Mouse (Mus musculus): ENCODE measurements around the gene H2-Aa. TPM values are rescaled to one million over a fixed set of nuclear protein-coding genes. Genes with fewer than 3 reads are reported as not detected.

The H2-Aa gene
- total RNA-seq, 1 experiment from 2014 or later: 26.2 TPM

DNA sequence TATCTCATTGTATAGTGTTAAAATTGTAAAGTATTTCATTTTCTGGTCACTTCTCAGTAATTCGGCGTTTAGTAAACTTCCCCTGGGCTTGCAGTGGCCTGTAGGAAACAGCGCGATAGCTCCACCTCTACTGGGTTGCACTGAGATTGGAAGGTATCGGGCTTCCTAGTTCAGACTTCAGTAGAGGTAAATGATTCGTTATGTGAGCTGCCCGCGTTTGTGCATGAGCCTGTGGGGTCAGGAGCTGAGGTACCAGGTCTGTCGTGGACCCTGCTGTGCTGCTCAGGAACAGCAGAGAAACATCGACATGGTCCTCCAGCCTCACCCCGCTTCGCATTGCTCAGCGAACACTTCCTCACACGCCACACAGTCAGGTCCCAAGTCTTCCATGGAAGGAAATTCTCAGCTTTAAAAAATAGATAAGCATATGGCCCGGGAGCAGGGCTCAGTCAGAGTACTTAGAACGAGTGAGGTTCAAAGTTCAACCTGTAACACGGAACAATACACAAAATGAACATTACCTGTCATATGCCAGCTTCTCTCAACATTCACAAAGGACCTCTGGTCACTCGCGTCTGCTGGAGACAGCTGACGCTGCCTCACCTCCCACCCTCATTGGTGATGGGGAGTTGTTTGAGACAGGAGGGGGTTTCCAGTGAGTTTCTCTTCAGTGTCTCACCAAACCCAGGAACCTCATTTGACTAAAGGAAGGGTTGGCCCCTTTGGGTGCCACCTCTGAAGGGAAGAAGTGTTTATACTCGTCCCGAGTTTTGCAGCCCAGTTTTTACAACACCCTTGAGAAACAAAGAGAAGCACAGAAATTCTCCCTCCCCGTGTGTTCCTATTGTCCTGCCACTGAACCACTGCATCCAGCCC lies 13.3 kb upstream of the H2-Aa start:
- ATAC-seq (replicated peaks; ENCODE audit: low read depth, poor library complexity, severe bottlenecking): no peak

DNA sequence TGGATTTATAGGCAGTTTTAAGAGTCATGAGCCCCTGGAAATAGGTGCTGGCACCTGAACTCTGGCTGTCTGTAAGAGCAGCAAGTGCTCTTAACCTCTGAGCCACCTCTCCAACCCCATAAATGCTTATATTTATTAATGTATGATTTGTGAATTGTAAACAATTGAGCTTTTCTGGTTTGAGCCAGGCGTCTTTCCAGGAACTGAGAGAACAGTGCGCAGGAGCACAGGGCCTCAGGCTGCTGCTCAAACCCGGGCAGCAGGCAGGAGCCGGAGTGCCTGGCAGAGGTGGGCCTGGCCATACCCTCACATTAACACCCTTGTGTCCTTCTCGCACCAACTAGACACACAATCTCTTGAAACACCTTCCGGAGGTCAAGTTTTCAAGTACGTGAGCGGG lies 12.4 kb upstream of the H2-Aa start:
- no peak for ATAC-seq (replicated peaks; ENCODE audit: low read depth, poor library complexity, severe bottlenecking)

DNA sequence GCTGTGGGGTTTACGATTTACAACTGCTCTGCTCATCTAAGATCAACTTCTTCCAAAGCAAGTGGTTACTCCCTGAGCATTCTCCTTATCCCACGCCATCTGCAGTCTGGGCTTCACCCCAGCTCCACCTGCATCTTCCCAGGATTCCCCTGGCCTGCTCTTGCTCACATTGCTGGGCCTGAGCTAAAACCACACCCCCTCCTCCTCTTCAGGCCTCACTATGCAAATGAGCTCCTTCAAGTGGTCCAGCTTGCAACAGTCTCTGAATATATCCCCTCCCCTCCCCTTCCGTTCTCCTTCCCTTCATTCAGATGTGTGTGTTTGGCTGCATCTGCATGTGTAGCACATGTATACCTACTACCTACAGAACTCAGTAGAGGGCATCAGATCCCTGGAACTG lies 11.7 kb upstream of the H2-Aa start:
- ATAC-seq (replicated peaks; ENCODE audit: low read depth, poor library complexity, severe bottlenecking): no peak

DNA sequence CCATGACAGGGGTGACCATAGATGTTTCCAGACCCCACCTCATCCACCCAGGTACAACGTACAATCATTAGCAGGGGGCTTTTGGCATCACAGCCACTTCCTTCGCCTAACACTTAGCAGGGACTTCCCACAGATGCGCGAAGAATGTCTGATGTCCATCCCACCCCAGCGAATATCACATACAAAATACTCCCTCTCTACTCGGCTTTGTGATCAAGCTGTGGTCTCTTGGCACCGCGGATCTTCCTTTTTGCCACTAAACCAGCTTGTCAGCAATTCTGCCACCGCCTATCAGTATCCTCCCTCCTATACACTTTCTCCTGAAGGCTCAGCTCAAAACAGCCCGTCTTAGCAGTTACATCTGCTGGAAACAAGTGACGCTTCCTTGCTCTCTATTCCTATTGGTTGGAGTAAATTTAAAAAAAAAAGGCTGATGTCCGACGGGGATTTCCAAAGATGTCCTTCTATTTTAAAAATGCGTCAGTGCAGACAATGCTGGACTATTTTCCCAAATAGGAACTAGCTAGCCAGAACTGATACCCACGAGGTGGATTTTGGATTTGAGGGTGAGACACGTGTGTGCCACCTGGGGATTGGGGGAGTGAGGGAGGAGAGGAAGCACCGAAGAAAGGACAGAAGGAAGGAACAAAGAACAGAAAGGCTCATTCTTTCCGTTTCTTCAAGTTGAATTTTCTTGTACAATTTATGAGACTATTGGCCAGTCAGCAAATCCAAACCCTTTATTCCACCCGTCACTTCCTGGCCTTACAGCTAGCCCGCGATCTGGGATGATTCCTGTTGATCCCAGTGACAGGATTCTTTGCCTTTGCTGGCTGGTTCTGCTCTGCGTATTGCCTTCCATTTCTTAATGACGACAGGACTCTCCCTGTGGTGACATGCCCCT lies 8.5 kb upstream of the H2-Aa start:
- ATAC-seq (replicated peaks; ENCODE audit: low read depth, poor library complexity, severe bottlenecking): peak; percentile 67; the same call in 1 of the 2 replicates

DNA sequence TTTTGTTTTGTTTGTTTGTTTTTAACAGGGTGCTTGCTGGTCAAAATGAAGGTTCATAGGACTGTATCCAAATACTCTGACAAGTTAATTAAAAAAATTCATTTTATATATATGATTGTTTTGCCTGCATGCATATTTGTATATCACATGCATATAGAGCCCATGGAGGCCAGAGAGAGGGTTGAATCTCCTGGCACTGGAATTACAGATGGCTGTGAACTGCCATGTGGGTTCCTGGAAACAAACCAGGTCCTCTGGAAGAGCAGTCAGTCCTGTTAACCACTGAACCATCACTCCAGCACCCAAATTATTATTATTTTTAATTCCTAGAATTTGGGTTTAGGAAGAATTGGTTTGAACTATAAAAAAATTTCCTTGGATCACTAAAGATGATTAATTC lies 7.7 kb upstream of the H2-Aa start:
- ATAC-seq (replicated peaks; ENCODE audit: low read depth, poor library complexity, severe bottlenecking): no peak

DNA sequence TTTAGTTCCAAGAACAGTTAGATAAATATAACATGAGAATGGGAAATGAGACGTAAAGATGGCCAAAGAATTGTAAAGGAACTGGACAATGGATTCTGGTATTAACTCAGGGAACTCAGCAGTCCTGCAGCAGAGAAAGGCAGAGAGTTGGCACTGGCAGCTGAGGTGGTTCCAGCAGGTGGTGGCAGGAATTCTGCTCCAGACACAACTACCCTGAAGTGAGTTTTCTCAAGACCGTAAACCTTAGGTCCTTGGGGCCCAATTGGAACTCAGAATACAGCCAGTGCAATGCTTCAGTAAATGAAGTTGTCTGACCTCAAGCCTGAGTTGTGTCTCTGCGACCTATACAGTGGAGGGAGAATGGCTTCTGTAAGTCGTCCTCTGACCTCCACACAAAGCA lies 6.6 kb upstream of the H2-Aa start:
- ATAC-seq (replicated peaks; ENCODE audit: low read depth, poor library complexity, severe bottlenecking): no peak

DNA sequence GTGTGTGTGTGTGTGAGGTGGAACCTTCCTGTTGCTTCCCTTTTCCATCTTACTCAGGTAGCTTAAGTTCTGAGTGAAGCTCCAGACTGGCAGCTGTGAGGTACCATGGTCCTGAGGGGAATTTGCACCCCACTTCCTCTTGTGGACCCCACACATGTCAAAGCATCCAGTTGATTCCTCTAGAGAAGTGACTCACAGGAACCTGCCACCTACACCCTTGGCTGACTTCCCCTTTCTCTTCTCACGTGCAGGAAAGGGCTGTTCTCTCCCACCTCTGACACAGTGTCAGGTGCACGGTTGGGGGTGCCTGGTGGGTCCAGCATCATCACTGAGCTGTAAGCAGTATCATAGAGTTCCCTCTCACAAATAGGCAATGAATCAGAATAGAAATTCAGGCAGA lies 5.9 kb upstream of the H2-Aa start:
- ATAC-seq (replicated peaks; ENCODE audit: low read depth, poor library complexity, severe bottlenecking): peak; percentile 55

DNA sequence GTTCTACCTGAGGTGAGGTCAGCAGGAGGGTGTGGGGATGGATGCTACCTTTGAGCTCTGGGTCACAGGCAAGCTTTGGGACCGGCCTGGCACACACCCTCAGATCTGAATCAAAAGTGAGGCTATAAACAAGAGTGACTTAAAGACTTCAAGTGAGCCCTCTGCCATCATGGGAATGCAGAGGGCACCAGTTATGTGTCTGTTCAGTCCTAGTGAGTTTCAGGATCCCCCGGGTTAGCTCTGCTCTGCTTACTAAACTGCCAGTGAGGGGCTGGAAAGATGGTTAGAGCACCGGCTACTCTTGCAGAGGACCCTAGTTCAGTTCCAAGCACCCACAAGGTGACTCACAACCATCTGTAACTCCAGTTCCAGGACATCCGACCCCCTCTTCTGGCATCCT lies 4.9 kb upstream of the H2-Aa start:
- no peak for ATAC-seq (replicated peaks; ENCODE audit: low read depth, poor library complexity, severe bottlenecking)

DNA sequence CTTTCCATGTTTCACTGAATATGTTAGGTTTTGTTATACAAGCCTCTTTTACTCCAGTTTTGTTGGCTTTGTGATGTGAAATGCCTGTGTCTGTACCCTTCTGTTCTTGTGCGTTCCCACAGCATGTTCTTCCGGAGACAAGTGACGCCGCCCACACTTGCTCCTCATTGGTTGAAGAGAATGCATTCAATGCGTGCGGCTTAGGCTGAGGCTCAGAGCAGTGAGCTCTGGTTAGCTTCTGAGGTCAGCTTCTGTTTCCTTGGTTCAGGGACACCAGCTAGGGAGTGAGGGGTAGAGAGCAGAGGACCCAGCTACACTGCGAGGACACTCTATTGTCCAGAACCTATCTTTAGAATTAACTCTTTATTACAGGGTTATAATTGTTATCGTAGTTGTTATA lies 4.0 kb upstream of the H2-Aa start:
- ATAC-seq (replicated peaks; ENCODE audit: low read depth, poor library complexity, severe bottlenecking): peak; percentile 71

DNA sequence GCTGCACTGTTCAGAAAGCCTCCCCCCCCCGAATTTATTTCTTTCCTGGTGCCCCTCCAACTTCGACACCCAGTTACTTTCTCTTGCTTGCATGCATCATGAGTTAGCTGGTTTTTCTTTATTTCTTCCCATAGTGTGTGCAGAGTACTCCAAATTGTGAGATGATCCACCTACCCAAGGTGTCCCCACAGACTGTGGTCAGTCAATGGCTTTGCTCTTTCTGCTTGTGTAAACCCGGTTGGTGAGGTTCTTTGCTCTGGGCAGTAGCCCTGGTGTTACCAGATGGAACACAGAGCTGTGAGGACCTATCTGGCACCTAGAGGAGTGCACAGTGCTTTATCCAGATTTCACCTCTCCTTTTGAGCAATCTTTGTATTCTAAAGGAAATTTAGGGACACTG lies 508 bp upstream of the H2-Aa start:
- ATAC-seq (replicated peaks; ENCODE audit: low read depth, poor library complexity, severe bottlenecking): no peak

DNA sequence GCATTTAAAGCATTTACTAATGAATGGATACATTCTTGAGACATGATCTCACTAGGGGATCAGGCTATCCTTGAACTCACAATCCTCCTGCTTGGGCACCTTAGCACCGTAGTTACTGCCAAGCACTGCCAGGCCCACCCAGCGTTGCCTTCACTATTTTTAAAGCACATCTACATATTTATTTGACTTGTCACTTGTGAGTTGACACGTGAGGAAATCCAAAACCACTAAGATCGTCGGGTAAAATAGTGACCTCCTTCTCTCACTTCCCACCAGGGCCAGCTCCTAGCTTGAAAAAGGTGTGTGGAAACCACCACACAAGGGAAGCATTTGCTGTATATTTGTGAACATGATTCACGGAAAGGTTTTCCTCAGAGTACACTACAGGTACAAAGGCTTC lies 624 bp downstream of the H2-Aa start:
- ATAC-seq (replicated peaks; ENCODE audit: low read depth, poor library complexity, severe bottlenecking): no peak

DNA sequence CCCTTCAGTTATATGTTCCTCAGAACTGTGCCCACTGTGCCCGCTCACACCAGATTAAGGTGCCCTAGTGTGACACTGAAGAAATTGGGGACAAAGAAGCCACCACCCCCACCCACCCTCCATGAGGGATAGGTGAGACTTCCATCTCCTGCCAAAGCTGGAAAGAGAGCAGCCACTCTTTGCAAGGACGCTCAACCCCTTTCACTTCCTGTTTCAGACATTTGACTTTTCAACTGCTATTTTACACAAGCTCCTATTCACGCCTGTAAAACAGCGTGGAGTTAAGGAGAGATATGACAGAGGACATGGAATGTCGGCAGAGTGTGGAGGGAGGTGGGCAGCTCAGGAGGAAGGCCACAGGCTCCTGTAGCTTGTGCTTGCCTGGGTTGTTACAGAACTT lies 1.1 kb downstream of the H2-Aa start:
- ATAC-seq (replicated peaks; ENCODE audit: low read depth, poor library complexity, severe bottlenecking): no peak

DNA sequence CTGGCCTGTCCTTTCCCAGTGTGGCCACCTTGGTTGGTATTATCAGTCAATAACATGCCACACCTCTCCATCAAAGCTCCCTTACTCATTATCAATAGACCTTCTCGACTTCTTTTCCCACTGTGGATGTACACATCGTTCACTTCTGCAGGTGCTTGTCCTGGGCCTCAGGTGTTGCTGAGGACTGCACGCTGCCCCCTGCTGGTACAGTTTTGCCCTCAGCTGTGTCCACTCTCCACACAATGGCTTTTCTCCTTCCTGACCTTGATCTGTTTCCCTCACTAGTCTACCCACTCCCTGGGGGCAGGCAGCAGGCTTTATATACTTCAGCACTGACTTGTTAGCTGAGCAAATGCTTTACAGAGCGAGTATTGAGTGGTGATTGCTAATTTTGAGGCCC lies 1.8 kb downstream of the H2-Aa start:
- ATAC-seq (replicated peaks; ENCODE audit: low read depth, poor library complexity, severe bottlenecking): peak; percentile 26; the same call in 1 of the 2 replicates

DNA sequence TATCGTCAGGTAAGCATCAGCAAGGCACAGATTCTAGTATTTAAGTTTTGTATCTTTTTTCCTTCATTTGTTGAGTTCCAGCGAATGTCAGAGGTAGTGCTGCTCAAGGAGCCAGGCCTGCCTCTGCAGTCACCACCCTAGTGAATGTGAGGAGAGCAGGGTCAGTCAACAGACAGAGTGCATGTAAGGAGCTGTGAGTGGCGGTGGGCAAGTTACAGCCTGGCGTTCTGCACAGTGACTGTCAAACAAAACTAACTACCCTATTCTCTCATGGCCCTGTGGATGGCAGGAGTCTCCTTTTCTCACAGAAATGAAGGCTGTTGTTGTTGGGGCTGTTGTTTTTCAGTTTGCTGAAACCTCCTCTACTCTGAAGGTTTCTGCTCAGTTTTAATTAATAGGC lies 2.3 kb downstream of the H2-Aa start:
- no peak for ATAC-seq (replicated peaks; ENCODE audit: low read depth, poor library complexity, severe bottlenecking)

DNA sequence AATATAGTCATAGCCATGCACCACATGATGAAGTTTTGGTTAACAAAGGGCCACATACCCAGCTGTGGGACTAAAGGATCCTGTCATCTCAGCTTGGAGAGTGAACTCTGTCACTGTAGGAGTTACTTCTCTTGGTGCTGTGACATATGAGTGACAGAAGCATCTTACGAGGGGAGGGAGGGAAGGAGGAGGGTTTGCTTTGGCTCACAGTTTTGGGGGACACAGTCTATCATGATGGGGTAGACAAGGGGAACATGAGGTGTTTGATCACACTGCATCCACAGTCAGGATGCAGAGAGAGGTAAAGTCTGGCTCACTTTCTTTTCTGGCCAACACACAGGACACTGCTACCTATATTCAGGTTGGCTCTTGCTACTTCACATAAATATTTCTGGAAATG lies 5.8 kb downstream of the H2-Aa start:
- no peak for ATAC-seq (replicated peaks; ENCODE audit: low read depth, poor library complexity, severe bottlenecking)

DNA sequence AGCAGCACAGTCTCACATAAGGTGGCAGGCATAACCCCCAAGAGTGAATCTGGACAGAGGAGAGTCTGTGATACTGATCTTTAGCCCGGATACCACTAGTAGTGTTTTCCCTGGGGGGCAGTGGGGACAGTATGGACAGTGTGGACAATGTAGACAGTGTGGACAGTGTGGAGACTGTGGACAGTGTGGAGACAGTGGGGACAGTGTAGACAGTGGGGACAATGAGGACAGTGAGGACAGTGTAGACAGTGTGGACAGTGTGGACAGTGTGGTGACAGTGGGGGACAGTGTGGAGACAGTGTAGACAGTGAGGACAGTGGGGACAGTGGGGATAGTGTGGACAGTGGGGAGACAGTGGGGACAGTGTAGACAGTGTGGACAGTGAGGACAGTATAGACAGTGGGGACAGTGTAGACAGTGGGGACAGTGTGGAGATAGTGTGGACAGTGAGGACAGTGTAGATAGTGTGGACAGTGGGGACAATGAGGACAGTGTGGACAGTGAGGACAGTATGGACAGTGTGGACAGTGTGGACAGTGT lies 7.1 kb downstream of the H2-Aa start:
- no peak for ATAC-seq (replicated peaks; ENCODE audit: low read depth, poor library complexity, severe bottlenecking)

DNA sequence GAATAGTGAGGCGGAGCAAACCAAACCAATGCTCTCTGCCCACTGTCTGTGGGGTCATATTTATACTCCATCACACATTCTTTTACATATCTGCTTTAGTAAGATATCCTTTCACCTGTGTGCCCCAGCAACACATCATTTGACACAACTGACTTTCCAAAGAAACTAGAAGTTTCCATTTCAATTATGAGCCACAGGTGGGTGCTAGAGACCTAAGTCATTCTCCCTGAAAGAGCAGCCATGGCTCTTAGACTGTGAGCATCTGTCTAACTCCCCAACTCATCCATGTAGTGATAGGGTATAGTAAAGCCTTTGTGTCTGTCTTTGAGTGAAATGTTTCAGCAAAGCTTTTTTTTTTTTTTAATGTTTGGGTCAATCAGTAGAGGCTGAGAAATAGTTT lies 15.5 kb downstream of the H2-Aa start:
- ATAC-seq (replicated peaks; ENCODE audit: low read depth, poor library complexity, severe bottlenecking): no peak

DNA sequence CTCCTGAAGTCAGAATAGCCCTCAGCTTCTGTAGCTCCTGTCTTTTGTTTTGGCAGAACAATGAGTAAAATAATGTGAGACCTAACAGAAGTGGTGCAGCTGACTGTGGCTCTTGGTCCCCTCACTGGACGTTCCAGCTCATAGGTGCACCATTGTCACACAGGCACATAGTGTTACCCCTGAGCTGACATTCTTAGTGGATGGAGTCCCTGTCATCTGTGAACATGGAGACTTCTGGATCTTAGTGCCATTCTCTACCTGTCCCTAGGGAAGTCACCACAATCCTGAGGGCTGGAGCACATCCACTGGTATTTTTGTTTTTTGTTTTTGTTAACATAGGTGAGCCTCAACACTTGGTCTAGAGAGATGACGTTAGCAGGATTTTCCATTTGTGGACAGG lies 16.7 kb downstream of the H2-Aa start:
- no peak for ATAC-seq (replicated peaks; ENCODE audit: low read depth, poor library complexity, severe bottlenecking)

DNA sequence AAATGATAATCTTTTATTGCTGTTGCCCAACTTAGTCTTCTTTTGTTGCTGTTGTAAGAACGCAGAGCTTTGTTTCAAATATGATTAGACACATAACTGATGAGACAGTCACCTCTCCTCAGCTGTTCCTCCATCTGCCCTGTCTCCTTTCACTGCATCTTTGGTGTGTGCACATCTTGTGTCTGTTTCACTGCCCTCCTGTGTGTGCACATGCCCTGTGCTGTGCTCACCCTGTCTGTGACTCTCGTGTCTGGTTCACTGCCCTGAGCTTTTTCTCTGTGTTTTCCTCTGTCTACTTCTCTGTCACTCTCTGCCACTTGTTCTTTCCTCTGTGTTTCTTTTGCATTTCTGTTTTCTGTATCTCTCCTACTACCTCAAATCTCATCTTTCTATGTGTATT lies 17.4 kb downstream of the H2-Aa start:
- no peak for ATAC-seq (replicated peaks; ENCODE audit: low read depth, poor library complexity, severe bottlenecking)

DNA sequence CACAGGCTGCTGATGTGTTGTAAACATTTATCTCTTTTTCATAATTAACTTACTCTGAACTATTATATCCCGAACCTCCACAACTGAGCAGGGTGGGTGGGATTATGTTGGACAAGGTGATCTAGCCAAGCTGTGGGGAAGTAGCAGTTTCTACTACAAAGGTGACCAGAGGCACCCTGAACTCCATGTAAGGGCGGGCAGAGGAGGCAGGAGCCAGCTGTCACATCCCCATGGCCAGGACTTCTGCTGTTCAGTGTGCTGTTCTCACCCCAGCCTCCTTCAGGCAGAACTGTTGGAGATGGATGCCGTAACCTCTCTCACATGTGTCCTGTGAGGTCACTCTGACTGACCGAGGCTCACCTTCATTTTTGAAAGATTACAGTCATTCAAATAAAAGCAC lies 17.8 kb downstream of the H2-Aa start:
- ATAC-seq (replicated peaks; ENCODE audit: low read depth, poor library complexity, severe bottlenecking): no peak

DNA sequence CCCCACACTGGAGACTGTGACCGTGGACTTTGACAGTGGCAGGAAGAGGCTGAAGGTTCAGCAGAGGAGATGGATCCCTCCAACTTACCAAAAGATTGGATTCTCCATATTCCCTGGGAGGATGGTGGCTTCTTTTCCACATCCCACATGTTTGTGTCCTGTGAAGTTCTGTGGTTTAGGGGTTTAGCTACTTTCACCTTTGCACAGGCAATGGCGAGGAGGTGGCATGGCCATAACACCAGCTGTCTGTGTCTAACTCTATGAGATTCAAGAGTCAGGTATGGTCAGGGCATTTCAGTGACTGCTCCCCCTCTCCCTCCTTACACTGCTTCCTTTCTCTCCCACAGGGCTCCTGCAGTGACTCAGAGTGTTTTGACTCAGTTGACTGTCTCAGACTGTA lies 18.9 kb downstream of the H2-Aa start:
- ATAC-seq (replicated peaks; ENCODE audit: low read depth, poor library complexity, severe bottlenecking): no peak

Data from common myeloid progenitor, adult 5-6 weeks (primary cell).